Mouse (Mus musculus) ES-Bruce4 (cell line): ENCODE measurements at regions not wholly inside any gene's neighbourhood (a gene's known extent, or its start where the extent isn't known, plus 50 kb on each side); places are given as distances from the start of the nearest gene placed in this dataset.

Source experiments
- CTCF ChIP-seq: IDR thresholded peaks from one replicate; pipeline ENCODE4 v1.8.1; 2011; ENCODE audit warnings: low read depth, low read length
- EP300 ChIP-seq: IDR thresholded peaks from 2 replicates; pipeline ENCODE4 v1.6.1; 2011; ENCODE audit warnings: low read depth, low read length; ENCODE audit not compliant: insufficient read depth
- POLR2A ChIP-seq: IDR thresholded peaks from one replicate; pipeline ENCODE4 v1.8.1; 2011; ENCODE audit warnings: low read length; ENCODE audit not compliant: insufficient read depth

DNA sequence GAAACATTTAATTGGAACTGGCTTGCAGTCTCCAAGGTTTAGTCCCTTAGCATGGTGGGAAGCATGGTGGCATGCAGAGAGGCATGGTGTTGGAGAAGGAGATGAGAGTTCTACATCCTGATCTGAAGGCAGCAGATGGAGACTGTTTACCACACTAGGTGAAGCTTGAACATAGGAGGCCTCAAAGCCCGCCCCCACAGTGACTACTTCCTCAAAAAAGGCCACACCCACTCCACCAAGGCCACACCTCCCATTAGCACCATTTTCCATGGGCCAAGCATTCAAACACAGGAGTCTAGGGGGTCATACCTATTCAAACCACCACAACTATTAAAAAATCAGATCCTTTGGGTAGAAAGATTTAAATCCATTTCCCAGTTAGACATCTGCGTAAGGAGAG is 591.3 kb upstream of the Gm10131 start:
- TF ChIP-seq POLR2A (no peak), EP300 (no peak), CTCF (no peak)
